Mouse (Mus musculus) liver, postnatal 0 days (tissue): Measurements from ENCODE around the gene Ank.

Source experiments
- CTCF ChIP-seq: sonication (generic); IDR thresholded peaks from 2 replicates; pipeline ENCODE4 v1.5.1; 2016; ENCODE audit warnings: antibody characterized with exemption, low read depth
- EP300 ChIP-seq: IDR thresholded peaks from 2 replicates; pipeline ENCODE4 v1.6.1; 2016; ENCODE audit warnings: antibody characterized with exemption, low read depth, mild to moderate bottlenecking

DNA sequence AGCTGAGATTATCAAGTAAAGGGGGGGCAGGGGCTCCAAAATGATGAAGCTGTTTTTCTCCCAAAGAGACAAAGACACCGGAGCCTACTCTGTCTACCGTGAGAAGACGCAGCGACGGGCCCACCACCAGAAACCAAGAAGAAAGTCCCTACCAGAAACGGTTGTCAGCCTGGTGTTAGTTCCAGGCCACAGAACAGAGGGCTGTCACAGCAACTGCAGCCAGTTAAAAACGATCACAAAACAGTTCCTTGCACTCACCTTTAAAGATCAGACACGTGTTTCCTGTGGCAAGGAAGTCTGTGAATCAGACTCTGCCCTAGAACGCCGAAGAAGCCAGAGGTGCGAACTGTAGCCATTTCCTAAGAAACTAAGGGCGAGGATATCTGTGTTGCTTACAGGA, 174.7 kb downstream of the Ank start:
- no peak for TF ChIP-seq CTCF
- TF ChIP-seq EP300 = no peak
